Mouse (Mus musculus) heart, embryonic 14.5 days (tissue): ENCODE results near the gene Tlr7. TPM values are rescaled to one million over a fixed set of nuclear protein-coding genes. Genes with fewer than 3 reads are reported as not detected.

Source experiments
- ATAC-seq: fragments of 200-750 bp; cut with Nextera tagmentation; 2 replicates; pipeline ENCODE4 v1.8.0; 2017; ENCODE audit warnings: low read depth, moderate TSS enrichment; ENCODE audit not compliant: insufficient number of reproducible peaks, insufficient read depth, low FRiP score
- H3K27ac ChIP-seq, 2 experiments: fragments of 200-500 bp in 1 of 2; fragments of 300-500 bp in 1 of 2; sonication (generic) in 1 of 2; replicated peaks in 1 of 2; 2 replicates each; pipeline ENCODE4 v1.5.1; 2012 to 2014; ENCODE audit warnings: low read depth in 2 of 2, low read length in 2 of 2, control low read depth in 1 of 2, mild to moderate bottlenecking in 1 of 2, mixed read lengths in 1 of 2; ENCODE audit not compliant: control insufficient read depth in 1 of 2, insufficient read depth in 1 of 2
- H3K27me3 ChIP-seq: fragments of 300-500 bp; sonication (generic); 2 replicates; pipeline ENCODE4 v1.6.1; 2014; ENCODE audit warnings: mild to moderate bottlenecking, low read length, control low read depth; ENCODE audit not compliant: control insufficient read depth, insufficient read depth
- H3K36me3 ChIP-seq: fragments of 300-500 bp; sonication (generic); 2 replicates; pipeline ENCODE4 v1.6.1; 2014; ENCODE audit warnings: mild to moderate bottlenecking, control low read depth, low read length, mixed read lengths; ENCODE audit not compliant: control insufficient read depth, insufficient read depth
- H3K4me1 ChIP-seq, 2 experiments: fragments of 200-500 bp in 1 of 2; fragments of 300-500 bp in 1 of 2; sonication (generic) in 1 of 2; 2 replicates each; pipeline ENCODE4 v1.6.1; 2012 to 2014; ENCODE audit warnings: low read length in 2 of 2, control low read depth in 1 of 2, mixed read lengths in 1 of 2; ENCODE audit not compliant: control insufficient read depth in 2 of 2, insufficient read depth in 2 of 2
- H3K4me2 ChIP-seq: fragments of 300-500 bp; sonication (generic); 2 replicates; pipeline ENCODE4 v1.6.1; 2014; ENCODE audit warnings: mild to moderate bottlenecking, low read length
- H3K4me3 ChIP-seq, 2 experiments: fragments of 200-500 bp in 1 of 2; fragments of 300-500 bp in 1 of 2; sonication (generic) in 1 of 2; 2 replicates each; pipeline ENCODE4 v1.5.1; 2012 to 2014; ENCODE audit warnings: low read length in 2 of 2, mild to moderate bottlenecking in 2 of 2, control low read depth in 1 of 2, low read depth in 1 of 2, moderate library complexity in 1 of 2; ENCODE audit not compliant: control insufficient read depth in 1 of 2, insufficient read depth in 1 of 2
- H3K9ac ChIP-seq: fragments of 300-500 bp; sonication (generic); 2 replicates; pipeline ENCODE4 v1.6.1; 2014; ENCODE audit warnings: mild to moderate bottlenecking, low read length
- H3K9me3 ChIP-seq: fragments of 300-500 bp; sonication (generic); 2 replicates; pipeline ENCODE4 v1.6.1; 2016; ENCODE audit warnings: low read length, control low read depth; ENCODE audit not compliant: control insufficient read depth
- WGBS: fragments of 180-500 bp; shearing (Covaris S2); extraction: QIAGEN DNeasy Blood & Tissue Kit; methylation state at CpG from one replicate; pipeline ENCODE4 v1.1.7; 2014; 5-methylcytosine and 5-hydroxymethylcytosine counted together
- polyA plus RNA-seq: library from polyadenylated mRNA; unstranded; fragments of >200 nt; fragmentation: Nextera tagmentation; extraction: Ambion mirVana; gene quantifications from 2 replicates; pipeline ENCODE4 v1.2.1, GENCODE M21; 2014

Gene Tlr7
- polyA plus RNA-seq, 1 experiment from 2014 or later: 0.46 TPM

- Histone ChIP-seq H3K4me1 (peaks cover 0 to 2% of the 10 kb centered on the region in 2 experiments; a peak in 1 of 4 replicates), H3K27ac (no peak overlapping the region), H3K9me3 (no peaks in the 10 kb centered on the region), H3K36me3 (no peaks in the 10 kb centered on the region), H3K4me2 (no peak overlapping the region), H3K4me3 (no peak overlapping the region), H3K9ac (no peak overlapping the region), H3K27me3 (no peaks in the 10 kb centered on the region)
- ATAC-seq: no peak
- WGBS: 44% methylated on average over 1 of the region's 1 CpGs
Observed at GRCm38 (mm10) chrX:167329098-167329497, 1.3 kb downstream of the Tlr7 start.

DNA sequence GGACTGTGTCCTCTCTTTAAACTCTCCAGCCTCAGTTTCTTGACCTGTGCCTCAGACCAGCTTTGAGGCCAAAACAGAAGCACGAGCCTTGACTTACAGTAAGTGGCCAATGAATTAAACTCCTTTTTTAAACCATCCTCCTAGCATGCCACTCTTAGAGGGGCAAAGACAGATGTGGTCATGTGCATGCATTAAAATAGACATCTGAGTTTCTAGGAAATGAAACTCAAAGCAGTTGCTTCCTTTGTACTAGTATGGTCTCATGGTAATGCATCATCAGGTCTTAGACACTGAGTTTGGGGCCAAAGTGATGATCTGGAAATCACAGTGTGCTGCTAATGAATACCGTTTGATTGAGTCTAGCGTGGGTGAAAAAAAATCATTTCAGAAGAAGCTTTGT is 1.8 kb downstream of the Tlr7 start:
- no peaks in the 10 kb centered on the region for H3K27me3 ChIP-seq
- ATAC-seq: no peak
- no peaks in the 10 kb centered on the region for H3K9me3 ChIP-seq
- no peak overlapping the region for H3K4me2 ChIP-seq
- H3K4me3 ChIP-seq: no peak overlapping the region
- 79% methylated on average over 3 of the region's 3 CpGs for WGBS
- peaks cover 0 to 2% of the 10 kb centered on the region in 2 experiments; a peak in 1 of 4 replicates for H3K4me1 ChIP-seq
- no peaks in the 10 kb centered on the region for H3K36me3 ChIP-seq
- H3K9ac ChIP-seq: no peak overlapping the region
- H3K27ac ChIP-seq: no peak overlapping the region

GRCm38 (mm10) chrX:167323742-167324141 is 6.6 kb downstream of the Tlr7 start:
- Histone ChIP-seq H3K4me1 (no peaks in the 10 kb centered on the region), H3K9ac (no peak overlapping the region), H3K36me3 (no peaks in the 10 kb centered on the region), H3K4me2 (no peak overlapping the region), H3K9me3 (no peaks in the 10 kb centered on the region), H3K27me3 (no peaks in the 10 kb centered on the region), H3K27ac (no peak overlapping the region), H3K4me3 (no peak overlapping the region)
- WGBS: 38% methylated on average over 1 of the region's 1 CpGs
- no peak for ATAC-seq

- no peak overlapping the region for H3K4me2 ChIP-seq
- no peaks in the 10 kb centered on the region for H3K9me3 ChIP-seq
- H3K9ac ChIP-seq: no peak overlapping the region
- no peaks in the 10 kb centered on the region for H3K36me3 ChIP-seq
- H3K27ac ChIP-seq: no peak overlapping the region
- no peak overlapping the region for H3K4me3 ChIP-seq
- 55% methylated on average over 4 of the region's 4 CpGs for WGBS
- no peaks in the 10 kb centered on the region for H3K27me3 ChIP-seq
- no peaks in the 10 kb centered on the region for H3K4me1 ChIP-seq
- ATAC-seq: no peak
Observed at GRCm38 (mm10) chrX:167321233-167321806, 9.0 kb downstream of the Tlr7 start.

- ATAC-seq: no peak
- Histone ChIP-seq H3K9me3 (no peaks in the 10 kb centered on the region), H3K27me3 (no peaks in the 10 kb centered on the region), H3K9ac (no peak overlapping the region), H3K4me1 (no peaks in the 10 kb centered on the region), H3K4me2 (no peak overlapping the region), H3K27ac (no peak overlapping the region), H3K4me3 (no peak overlapping the region), H3K36me3 (no peaks in the 10 kb centered on the region)
- WGBS: 54% methylated on average over 4 of the region's 4 CpGs
Observed at GRCm38 (mm10) chrX:167318819-167319396, 11.4 kb downstream of the Tlr7 start.

- no peaks in the 10 kb centered on the region for H3K27me3 ChIP-seq
- WGBS: 69% methylated on average over 5 of the region's 5 CpGs
Observed at GRCm38 (mm10) chrX:167315766-167316165, 14.6 kb downstream of the Tlr7 start.

GRCm38 (mm10) chrX:167315093-167315726 is 15.1 kb downstream of the Tlr7 start:
- H3K4me1 ChIP-seq: peaks cover 0 to 2% of the 10 kb centered on the region in 2 experiments; a peak in 2 of 4 replicates
- no peaks in the 10 kb centered on the region for H3K9me3 ChIP-seq
- H3K27me3 ChIP-seq: no peaks in the 10 kb centered on the region
- H3K4me3 ChIP-seq: no peak overlapping the region
- 60% methylated on average over 4 of the region's 4 CpGs for WGBS
- no peak for ATAC-seq
- no peak overlapping the region for H3K27ac ChIP-seq
- no peak overlapping the region for H3K4me2 ChIP-seq
- no peaks in the 10 kb centered on the region for H3K36me3 ChIP-seq
- no peak overlapping the region for H3K9ac ChIP-seq

More at GRCm38 (mm10) chrX:167315766-167316165, 14.6 kb downstream of the Tlr7 start:
- H3K4me3 ChIP-seq: no peak overlapping the region
- peaks cover 0 to 2% of the 10 kb centered on the region in 2 experiments; a peak in 2 of 4 replicates for H3K4me1 ChIP-seq
- no peak overlapping the region for H3K27ac ChIP-seq
- ATAC-seq: no peak
- H3K4me2 ChIP-seq: no peak overlapping the region
- no peak overlapping the region for H3K9ac ChIP-seq
- H3K36me3 ChIP-seq: no peaks in the 10 kb centered on the region
- no peaks in the 10 kb centered on the region for H3K9me3 ChIP-seq
